Mouse (Mus musculus) cerebellum, postnatal 36 days (tissue): ENCODE results near the gene Tmem185b.
A peak's percentile ranks its signal among the peaks of the same experiment; 100 is the strongest.

Experiments
- DNase-seq, 2 experiments: peaks; one replicate each; pipeline ENCODE4 v3.0.0; 2021 to 2022; ENCODE audit warnings: mixed read lengths in 2 of 2

Gene Tmem185b

DNA sequence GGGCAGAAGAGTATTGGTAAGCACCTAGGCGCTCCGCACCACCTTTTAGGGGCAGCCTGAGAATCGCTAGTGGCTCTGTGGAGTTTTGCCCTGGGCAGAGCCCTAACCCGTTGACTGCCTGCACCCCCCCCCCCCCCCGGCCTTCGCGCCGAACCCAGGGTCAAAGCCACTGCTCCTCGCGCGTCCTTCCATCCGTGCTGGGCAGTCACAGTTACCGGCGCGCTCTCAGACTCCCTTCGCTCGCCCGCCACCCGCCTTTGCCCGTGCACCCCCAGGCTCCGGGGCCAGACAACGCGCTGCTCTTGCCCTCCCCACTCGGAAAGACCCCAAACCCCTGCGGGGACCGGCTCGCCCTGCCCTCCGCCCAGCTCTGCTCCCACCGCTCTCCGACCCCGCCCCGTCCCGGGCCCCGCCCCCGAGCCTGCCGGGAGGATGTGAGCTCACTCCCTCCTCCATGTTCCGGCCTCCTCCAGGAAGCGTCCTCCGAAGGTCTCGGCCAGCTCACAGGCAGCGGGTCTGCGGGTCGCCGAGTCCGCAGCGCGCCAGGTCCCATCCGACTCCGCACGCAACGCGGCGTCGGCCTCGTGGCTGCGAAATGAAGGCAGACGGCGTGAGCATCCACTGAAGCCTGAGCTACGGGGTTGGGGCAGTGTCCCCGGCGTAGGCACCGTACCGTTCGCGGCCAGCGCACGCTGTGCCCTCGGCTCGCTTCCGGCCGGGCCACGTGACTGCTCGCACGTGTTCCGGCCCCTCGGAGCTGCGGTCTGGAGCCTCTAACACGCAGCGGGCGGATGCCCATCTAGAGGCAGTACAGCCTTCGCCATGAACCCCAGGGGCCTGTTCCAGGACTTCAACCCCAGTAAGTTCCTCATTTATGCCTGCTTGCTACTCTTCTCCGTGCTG lies at the start of gene Tmem185b:
TSS of gene Tmem185b (plus strand) at position 472 of the 903 bp plus-strand sequence.
- peak; percentile 82 to 90 for DNase-seq

DNA sequence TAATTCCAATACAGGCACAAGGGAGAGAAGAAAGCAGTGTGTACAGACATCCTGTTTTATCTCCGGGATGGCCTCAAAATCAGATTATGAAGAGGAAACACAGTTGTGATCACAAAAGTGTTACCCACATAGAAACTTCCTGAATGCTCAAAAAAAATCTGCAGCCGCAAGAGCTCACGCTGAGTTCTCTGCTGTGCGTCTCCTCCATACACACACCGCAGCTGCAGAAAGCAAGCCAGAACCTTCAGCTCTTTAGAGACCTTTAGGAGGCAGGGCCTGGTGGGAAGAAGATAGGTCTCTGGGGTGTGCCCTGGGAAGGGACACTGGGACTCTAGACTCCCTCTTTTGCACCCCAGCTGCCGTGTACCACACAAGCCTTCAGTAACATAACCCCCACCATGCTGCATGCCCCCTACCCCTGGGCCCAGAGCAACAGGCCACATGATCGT lies 49.0 kb upstream of the Tmem185b start:
- DNase-seq, result no peak

DNA sequence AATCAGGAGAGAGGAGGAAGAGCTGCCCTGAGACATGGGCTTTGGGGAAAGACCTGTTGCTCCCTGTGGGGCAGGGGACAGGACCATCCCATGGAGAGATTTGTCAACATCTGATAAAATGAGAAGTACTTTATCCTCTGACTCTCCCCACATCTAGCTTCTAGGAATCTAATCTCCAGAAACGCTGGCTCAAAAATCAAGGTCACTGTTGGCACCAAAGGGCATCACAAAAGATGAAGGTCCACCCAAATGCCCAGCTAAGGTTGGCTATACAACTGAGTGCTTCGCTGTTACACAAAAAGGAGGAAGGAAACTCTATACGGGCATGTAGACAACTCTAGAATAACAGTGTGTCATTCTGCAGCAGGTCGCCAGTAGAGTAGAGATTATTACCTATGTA lies 46.3 kb upstream of the Tmem185b start:
- DNase-seq, result no peak

DNA sequence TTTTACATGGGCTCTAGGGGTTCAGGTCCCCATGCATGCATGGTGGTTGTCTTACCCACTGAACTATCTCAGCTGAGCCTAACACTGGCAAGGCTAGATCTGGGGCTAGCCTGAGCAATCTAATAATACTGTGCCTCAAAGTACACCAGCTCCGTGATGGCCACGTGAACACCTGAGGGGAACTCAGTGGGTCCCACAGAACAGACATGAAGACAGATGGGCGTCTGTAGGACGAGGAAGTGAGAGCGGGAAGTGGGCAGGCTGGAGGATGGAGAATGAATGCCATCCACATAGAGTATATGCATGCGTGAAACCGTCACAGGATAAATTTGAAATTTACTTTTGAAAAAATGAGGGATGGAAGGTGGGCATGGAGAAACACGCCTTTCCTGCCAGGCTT lies 45.3 kb upstream of the Tmem185b start:
- no peak for DNase-seq

DNA sequence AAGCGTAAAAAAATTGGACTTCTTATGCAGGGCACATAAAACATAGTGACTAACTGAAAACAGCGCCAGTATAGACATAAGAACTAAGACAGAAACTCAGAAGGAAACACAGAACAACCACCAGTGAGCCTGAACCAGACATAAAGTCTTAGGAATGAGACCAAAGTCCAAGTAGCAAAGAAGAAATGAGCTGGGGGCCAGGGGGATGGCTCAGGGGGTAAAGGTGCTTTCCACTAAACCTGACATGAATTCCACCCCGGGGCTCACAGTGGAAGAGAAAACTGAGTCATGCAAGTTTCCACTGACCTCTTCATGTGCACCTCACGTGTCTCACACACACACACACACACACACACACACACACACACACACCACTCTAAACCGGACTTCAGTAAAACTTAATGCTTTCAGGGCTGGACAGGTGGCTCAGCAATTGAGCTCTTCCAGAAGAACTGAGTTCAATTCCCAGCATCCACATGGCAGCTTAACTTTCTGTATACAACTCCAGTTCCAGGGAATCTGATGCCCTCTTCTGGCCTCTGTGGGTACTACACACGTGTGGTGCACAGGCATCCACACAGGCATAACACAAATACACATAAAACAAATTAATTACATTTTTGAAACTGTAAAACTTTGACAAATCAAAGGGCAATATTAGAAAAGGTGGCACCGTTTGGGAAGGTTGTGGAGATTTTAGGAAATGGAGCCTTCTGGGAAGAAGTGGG lies 44.6 kb upstream of the Tmem185b start:
- DNase-seq, result no peak

DNA sequence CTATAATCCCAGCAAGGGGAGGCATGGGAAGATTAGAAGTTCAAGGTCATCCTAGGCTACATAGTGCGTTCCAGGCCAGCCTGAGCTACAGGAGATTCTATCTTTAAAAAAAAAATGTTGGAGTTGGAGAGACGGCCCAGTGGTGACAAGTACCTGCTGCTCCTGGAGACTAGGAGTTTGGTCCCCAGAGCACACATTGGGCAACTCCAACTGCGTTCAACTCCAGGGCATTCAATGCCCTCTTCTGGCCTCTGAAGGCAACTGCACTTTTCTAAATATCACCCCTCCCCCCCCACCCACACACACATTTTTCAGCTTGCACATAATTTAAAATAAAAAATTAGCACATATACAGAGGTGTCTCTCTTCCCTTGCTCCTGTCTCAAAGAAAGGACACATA lies 43.1 kb upstream of the Tmem185b start:
- DNase-seq, result no peak

DNA sequence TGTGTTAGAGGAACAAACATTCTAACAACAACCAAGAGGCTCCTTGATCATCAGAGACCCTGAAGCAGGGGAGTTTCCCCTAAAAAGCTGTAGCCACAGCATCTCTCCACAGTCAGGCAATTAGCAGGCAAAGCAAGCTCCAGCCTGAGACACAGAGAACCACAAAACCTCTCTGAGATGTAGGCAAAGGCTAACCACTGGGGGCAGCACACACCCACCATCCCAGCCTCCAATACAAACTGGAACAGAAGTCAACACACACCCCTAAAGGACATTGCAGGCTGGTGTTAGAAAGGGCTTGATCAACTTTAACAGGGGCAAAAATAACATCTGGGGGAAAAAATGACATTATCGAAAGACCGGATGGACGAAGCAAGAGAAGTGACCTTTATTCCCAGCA lies 41.5 kb upstream of the Tmem185b start:
- DNase-seq, result peak; percentile 19 to 30

DNA sequence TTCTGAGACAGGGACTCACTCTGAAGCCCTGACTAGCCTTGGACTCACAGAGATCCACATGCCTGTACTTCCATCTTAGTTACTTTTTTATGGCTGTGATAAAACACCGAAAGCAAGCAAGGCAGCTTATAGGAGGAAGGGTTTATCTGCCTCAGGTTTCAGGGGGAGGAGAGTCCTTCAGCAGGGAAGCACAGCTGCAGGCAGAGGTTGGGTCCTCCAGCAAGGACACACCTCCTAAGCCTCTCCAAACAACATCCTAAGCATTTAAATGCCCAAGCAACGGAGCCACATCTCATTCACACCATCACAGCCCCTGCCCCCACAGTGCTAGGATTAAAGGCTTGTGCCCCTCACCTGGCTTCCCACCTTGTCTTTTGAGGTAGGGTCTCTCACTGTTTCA lies 40.1 kb upstream of the Tmem185b start:
- DNase-seq, result no peak

DNA sequence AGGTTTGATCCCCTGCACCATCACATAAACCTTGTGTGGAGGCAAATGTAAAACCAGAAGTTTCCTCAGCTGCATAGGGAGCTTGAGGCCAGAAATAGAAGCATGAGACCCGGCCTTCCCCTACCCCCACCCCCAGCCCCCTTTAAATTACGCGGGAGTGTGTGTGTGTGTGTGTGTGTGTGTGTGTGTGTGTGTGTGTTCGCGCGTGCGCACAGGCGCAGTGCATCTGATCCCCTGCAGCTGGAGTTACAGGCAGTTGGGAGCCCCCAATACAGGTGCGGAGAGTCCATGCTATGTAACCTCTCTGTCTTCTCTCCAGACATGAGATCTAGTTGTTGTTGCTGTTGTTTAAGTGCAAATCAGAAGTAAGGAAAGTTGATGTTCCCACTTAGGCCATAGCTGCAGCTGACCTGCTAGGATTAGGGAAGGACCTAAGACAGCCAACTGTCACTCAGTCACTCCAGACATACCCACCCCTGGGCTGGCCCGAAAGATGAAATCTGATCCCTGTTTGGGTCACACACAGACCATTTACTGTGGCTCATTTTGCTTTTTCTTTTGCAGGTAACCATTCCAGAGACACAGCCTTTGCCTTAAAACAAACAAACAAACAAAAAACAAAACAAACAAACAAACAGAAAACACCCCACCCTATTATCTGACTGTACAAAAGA lies 37.9 kb upstream of the Tmem185b start:
- no peak for DNase-seq

DNA sequence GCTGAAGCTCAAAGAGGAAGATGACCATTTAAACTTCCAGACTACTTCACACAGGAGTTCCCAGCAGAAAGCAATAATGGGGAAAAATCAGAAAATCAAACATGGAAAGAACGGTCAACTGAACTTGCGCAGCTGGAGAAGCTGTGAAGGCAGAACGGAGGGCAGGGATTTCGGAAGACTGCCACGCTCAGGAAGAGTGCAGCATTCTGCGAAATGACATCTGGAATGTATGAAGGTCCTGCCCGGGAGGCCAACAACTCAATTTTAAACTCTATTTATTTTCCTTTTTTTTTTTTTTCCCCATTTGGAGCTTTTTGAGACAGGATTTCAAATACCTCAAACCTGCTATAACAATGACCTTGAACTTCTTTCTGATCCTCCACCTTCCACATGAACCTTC lies 35.2 kb upstream of the Tmem185b start:
- DNase-seq, result no peak

DNA sequence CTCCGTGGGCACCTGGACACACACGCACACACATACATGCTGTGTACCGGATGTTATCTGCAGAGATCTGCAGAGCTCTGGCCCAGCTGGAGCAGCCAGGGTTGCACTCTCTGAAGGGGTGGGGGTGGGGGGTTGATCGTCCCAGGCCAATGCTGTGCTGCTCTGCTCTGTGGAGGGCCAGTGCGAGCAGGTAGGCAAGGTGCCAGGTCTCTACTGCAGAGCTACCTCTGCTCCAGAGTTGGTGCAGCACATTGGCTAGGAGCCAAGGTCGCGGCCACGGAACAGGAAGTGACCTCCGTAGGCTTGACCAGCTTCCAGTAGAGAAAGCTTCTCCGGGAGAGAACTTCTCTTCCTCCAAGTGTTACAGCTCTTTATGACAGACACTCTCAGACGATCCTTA lies 33.9 kb upstream of the Tmem185b start:
- DNase-seq, result peak in 1 of 2 experiments; percentile 42

DNA sequence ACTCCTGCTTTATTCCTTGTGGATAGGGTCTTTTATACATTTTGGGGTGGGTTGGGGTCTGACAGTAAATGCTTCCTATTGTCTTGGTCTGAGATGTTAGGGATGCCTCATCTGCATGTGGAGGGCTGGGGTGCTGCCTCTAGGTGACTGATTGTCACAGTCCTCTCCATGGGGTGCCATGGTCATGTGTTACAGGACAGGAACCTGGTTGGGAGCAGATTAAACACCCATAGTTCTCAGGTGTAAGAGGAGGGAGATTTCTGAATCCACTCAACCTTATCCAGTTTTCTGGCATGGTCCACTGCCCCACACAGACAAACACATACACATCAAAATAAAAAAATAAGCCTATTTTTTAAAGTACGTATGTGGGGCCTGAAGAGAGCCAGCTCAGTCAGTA lies 33.5 kb upstream of the Tmem185b start:
- no peak for DNase-seq

DNA sequence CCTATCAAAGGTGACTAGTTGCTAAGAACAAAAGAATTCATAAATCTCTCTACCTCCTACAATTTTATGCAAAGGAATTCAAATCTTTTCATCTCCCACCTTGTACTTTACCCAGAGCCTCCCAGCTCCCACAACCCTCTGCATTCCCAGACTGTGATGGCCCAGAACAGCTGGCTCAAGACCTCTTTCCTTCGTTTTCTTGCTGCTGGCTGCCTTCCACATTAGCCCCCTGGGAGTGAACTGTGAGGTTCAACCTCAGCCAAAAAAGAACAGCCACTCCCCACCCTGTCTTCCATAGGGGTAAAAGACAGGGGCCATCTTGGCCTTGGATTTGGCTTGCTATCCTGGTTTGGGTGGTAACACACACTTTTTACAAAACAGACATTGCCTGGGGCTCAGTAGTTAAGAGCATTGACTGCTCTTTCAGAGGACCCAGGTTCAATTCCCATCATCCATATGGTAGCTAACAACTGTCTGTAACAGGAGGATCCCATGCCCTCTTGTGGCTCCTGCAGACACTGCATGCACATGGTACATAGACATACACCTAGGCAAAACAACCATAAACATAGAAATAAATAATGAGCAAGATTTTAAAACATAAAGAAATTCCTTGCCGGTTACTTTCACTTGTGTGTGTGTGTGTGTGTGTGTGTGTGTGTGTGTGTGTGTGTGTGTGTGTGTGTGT lies 31.8 kb upstream of the Tmem185b start:
- peak; percentile 26 to 29 for DNase-seq

DNA sequence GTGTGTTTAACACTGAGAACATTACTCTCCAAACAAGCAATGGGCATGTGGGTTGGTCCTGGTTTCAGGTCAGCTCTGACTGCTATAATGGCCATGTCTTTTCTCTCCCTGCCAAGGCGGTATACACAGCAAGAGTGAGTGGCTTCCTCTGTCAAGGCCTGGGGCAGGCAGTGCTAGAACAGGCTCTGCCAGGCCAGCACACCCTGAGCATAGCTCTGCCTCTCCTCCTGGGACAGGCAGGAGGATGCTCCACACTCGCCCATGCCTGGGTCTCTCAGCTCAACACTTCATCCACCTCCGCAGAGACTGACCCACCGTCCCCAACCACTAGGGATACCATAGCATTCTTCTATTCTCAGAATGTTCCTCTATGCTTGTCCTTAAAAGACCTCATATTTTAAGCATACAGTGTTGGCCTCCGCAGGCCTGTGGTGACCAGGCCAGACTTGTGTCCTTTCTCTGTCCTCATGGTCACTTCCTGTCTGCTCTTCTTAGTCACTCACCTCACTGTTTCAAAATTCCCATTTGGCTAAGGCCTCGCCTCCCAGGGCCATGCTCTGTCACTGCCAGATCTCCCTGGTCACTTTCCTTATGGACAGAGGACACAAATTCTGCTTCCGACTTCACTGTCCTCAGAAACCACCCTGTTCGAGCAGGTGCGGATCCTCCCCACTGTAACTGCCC lies 31.1 kb upstream of the Tmem185b start:
- peak; percentile 51 to 52 for DNase-seq

DNA sequence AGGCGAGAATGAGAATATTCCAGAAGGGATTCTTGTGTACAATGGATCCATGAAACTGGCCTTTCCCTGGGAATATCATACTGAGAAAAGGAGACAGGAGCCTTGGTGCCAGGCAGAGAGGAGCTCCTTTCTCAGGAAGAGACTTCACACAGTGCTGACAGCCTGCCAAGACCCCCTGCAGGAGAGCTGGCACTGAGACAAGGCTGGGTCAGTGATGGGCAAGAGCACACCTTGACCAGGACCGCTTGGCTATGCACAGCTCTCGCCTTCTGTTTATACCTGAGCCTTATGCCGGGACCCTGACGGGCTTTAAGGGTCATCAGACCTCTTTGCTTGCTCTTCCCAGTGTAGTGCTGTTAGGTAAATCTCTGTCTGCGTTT lies 30.6 kb upstream of the Tmem185b start:
- peak; percentile 91 to 94 for DNase-seq

DNA sequence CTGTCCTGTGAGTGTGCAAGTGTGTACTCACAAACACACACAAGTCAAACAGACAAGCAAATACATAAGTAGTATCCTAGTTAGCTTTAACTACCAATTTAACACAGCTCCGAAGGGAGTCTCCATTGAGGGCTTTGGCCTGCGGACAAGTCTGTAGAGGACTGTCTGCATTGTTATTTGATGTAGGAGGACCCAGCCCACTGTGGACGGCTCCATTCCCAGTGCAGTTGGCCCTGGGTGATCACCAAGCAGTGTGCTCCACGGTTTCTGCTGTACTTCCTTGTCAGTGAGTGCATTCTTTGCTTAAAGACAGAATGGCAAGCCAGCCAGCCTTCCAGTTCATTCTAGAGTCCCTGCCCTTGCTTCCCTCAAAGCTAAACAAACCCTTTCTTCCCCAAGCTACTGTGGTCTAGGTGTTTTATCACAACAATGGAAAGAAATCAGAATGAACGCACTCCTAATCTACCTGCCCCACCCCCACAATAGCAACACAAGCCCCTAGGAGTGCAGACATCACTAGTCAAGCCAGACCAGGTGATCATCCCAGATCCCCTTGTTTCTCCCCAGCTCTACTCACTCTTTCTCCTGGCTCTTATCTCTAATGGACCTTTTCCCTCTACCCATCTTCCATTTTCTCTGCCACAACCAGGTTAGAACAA lies 28.5 kb upstream of the Tmem185b start:
- no peak for DNase-seq

DNA sequence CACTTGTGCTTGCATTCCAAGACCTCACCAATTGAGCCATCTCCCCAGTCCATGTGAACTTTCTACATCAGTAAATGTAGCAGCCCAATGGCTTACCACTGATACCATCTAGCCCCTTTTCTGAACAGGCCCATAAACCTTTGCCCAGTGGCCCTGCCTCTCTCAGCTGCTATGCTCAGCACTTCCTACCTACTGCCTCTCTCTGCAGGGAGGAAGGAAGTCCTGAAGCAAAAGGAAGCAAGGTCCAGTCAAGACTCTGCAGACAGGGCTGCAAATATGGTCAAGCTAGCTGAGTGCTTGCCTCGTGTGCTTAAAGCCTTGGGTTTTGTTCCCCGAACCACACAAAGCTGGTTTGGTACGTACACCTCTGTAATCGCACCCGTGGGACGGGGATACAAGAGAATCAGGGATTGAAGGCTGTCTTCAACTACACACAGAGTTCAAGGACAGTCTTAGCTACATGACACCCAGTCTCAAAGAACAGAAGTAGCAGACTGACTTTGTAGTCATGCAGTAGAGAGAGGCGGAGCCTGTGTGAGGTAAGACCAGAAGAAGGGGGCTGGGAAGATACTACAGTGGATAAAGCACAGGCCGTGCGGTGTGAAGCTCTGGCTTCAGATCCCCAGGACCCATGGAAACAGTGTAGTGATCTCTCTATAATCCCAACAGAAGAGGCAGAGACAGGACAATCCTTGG lies 27.3 kb upstream of the Tmem185b start:
- DNase-seq, result no peak

DNA sequence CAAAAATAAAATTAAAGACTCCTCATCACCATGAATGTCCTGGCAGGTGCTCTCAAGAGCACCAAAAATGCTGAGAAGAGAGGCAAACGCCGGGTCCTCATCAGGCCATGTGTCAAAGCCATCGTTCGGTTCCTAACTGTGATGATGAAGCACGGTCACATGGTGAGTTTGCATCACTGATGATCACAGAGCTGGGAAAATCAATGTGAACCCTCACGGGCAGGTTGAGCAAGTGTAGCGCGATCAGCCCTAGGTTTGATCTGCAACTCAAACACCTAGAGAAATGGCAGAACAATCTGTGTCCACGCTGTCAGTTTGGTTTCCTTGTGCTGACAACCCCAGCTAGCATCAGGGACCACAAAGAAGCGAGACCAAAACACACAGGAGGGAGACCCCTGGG lies 26.5 kb upstream of the Tmem185b start:
- DNase-seq, result no peak

DNA sequence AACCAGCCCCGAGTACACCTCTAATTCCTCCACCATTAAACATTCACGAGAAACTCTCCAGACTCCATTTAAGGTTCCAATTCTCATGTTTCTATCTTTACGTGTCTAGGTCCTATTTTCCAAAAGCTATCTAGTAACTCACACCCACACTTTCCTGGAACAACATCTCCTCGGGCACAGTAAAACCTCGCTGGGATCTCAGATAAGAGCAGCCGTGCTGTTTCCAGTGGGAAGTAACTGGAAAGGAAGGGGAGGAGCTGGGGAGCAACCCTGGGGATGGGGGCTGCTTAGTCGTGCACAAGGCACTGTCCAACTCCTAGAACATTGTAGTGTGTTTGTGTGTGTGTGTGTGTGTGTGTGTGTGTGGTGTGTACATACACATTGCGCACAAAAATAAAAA lies 24.1 kb upstream of the Tmem185b start:
- no peak for DNase-seq

DNA sequence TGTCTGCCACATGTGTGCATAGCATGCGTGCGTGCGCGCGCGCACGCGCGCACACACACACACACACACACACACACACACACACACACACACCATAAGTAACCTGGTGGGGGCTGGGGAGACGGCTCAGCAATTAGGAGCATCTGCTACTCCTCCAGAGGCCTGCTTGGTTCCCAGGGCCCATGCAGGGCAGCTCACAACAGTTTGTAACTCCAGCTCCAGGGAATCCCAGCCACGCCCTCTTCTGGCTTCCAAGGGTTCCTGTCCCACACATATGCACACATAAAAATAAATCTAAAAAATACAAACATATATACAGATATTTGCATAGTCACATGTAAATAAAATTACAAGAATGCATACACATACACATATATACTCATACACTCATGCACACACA lies 23.2 kb upstream of the Tmem185b start:
- DNase-seq, result no peak

DNA sequence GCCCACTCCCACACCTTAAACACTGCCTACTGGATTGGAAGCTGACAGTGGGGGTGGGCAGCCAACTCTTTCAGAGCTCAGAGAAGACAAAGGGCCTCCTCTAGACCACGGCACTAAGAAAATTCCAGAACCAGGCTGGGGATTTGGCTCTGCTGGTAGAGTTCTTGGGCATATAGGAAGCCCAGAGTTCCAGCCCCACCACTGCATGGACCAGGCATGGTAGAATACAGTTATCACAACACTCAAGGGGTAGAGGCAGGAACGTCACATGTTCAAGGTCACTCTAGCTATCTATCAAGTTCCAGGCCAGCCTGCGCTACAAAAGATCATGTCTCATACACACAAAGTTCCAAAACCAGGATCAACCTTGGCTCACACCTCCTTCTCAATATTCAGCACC lies 22.8 kb upstream of the Tmem185b start:
- DNase-seq, result no peak
